Mouse (Mus musculus): ENCODE results near the gene Jade1.

Gene Jade1

DNA sequence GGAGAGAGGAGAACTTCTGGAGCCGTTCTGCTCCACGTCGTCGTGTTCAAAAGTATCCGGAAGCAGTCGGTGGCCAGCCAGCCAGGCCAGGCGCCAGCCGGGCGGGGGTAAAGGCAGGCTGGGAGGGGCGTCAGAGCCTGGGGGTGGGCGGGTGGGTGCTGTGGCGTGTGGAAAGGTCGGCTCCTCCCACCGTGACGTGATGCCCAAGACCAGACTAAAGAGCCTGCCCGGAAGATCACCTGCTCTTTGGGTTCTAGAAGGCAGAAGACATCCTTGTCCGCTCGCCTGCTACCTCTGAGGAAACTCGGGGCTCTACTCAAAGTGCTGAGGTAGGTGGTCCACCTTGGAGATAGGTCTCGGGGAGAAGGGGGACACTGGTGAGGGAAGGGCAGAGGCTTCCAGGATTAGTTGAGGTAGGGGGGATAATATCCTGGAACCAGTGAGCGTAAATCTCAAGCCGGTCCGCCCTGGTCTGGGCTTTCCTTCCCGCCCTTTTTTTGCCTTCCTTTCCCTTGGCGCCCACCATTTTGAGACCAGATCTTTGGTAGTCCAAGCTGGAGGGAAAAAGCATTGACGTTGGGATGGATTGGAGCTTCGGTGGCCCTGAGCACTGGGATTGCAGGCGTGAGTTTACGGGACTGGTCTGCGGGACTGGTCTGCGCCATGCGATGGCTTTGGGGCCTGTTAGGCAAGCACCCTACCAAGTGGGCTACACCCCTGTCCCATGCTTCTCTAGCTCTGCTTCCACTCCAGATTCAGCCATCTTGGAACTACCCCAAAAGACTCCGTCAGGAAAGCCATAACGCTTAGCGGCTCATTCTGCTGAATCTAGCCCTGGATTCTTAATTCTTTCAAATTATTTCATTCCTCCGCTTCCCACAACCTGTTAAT, at the start of gene Jade1:
Gene Jade1 (plus strand): TSS at position 241 of the 891 bp plus-strand sequence.
- no peak for DNase-seq

DNA sequence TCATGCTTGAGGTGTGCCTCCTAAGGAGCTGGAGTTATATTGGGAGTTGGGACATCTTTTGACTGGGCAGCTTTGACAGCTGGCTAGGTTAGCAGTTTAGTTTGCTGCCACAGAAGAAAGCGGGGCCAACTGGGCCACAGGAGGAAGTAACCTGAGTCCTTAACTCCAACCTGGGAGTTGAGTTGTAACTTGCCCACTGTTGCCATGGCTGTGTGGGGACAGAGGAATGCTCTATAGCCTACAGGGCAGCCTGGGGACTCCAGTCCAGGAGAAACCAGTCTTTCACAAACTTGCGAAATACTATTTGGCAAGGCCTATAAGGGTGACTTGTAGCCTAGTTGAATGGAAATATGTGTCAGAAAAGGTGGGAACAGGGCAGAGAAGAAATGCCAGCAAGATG, 46.1 kb upstream of the Jade1 start:
- no peak for DNase-seq

- no peak for DNase-seq
These were observed 45.3 kb upstream of the Jade1 start for GRCm38 (mm10) chr3:41510191-41510590.

DNA sequence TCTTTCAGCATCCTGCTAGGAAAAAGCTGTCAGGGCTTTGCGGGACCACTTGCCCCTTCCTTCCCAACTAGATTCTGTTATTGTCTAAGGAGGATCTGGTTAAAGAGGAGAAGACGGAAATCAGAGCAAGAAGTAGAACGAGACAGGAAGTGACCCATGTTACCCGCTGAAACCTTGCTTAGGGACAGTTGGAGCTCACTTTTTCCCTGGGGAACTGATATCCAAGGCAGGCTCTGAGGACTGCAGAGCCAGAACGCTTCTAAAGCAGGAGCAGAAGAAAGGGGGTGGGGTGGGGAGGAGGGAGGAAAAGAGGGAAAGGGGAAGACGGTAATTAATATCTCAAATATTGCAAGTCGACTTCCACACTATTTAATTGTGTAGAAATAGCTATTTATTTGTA, 44.8 kb upstream of the Jade1 start:
- no peak for DNase-seq

DNA sequence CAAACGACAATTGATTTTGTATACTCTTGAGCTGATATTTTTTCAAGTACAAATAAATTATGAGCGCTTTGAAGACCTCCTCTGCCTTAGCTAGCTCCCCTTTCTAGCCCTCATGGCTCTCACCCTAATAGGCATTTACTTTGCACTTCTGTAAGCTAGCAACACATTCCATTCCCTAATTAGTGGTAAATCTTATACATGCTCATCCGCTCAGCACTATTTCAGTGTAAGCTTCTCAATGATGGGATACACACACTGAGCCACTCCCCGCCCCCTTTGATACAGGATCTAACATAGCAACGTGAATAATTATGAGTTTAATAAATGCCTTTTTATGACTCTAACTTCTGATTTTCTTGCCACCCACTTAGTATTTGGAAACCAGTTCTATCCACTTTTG, 41.5 kb upstream of the Jade1 start:
- no peak for DNase-seq

DNA sequence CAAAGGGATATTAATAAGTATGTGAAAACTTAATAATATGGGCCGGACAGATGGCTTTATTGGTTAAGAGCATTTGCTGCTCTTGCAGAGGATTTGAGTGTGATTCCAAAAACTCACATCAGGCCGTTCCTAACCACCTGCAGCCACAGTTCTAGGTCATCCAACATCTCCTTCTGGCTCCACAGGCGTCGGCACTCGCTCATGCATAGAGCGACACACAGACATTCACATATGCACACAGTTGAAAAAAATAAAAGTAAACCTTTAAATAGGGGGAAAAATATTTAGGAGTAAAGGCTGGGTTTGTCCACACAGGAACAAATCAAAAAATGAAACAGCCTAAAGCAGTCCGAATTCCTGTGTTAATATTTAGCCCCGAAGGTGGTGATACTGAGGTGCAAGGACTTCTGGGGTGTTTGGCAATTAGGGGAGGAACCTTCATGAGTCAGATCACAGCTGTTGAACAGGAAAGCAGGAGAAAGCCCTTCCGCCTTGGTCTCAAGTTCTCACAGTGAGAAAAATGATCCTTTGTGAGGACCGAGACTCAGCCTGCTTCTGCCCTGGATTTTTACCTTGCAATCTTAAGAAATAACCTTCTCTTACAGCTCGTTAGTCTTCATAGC, 40.7 kb upstream of the Jade1 start:
- DNase-seq = no peak

- no peak for DNase-seq
These were observed 38.5 kb upstream of the Jade1 start for GRCm38 (mm10) chr3:41516961-41517518.

GRCm38 (mm10) chr3:41520925-41521324, 34.6 kb upstream of the Jade1 start:
- DNase-seq = no peak

DNA sequence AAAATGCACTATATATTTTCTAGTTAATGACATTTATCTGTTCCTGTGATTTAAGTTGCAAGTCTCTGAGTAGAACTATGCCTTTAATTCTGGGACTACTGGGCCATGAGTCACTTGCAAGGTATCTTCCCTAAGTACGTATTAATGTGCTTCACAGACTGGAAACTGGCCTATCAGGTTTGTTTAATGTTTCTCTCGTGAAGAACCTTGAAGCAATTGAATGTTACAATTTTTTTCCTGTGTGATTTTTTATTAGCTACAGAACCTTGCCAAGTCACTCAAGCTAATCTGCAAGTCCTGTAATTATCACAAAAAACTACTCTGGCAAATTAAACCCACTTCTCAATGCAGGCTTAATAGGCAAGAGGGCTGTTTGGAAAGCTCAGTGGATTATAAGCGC, 33.8 kb upstream of the Jade1 start:
- DNase-seq = no peak

DNA sequence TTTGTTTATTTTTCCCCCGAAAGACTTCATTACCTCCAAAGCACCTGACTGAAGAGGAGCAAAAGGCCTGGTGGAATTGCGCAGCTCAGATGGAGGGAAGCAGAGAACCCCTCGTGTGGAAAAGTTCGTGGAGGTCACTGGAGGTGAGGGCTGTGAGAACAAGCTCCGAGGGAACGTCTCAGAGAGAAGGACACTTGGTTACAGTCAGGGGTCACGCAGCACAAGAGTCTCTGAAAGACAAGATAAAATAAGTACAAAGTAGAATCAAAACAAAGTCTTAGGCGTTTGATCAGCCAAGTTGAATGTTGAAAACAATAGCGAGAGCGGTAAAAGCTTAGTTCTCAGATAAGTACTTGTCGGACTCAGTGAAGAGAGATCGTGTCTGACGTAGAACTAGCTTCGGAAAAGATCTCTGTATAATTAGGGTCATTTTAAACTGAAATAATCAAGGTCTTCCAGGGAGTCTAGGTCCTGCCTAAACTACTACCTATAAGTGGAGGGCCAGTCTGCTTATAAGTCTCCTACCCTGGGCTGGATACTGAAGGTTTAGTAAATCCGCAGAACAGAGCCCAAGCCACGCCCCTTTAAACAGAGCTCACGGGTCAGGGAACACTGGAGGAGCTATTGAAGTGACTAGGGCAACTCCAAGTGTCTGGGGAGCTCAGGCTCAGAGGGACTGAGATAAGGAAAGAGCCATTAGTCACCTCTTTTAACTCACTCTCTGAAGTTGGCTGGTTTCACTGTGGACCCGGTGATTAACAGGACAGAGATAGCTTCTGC, 33.1 kb upstream of the Jade1 start:
- DNase-seq = no peak

DNA sequence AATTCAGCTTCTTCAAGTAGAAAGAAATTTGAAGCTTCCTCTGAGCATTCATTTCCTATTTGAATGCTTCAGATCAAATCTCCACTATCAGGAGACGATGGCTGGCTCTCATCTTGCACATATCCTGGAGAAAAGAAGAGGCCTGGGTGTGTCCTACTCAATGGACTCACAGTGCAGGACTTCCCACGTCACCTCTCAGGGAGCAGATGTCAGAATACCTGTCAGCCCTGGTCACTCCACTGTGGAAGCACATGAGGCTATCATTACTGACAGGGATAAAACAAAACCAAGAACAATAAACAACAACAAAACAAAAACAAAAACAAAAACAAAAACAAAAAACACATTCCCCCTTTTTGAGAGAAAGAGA, 32.5 kb upstream of the Jade1 start:
- no peak for DNase-seq

- no peak for DNase-seq
These were observed 32.1 kb upstream of the Jade1 start for GRCm38 (mm10) chr3:41523460-41523859.

DNA sequence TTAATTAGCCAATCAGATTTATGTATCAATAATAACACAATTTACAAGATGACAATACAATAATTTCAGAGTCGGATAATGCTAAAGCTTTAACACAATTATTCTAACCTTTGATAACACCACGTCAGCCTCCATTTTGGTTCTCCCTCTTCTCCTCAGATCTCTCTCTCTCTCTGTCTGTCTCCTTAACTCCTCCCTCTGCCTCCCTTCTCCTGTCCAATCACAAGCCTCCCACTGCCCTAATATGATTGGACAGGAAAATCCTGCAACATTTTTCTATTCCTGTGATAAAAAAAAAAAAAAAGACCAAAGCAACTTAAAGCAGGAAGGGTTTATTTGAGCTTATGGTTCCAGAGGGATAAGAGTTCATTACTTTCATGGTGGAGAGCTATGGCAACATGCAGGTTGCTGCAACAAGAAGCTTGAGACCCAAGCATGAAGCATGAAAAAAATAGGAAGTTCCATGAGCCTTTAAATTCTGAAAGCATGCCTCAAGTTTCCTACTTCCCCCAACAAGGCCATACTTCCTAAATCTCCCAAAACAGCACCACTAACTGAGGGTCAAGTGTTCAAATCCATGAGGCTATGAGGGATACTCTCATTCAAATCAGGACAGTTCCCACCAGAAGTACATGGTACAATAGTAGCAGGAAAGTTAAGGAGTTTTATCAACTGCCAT, 27.1 kb upstream of the Jade1 start:
- DNase-seq = no peak

- DNase-seq = no peak
These were observed 25.4 kb upstream of the Jade1 start for GRCm38 (mm10) chr3:41530156-41530555.

DNA sequence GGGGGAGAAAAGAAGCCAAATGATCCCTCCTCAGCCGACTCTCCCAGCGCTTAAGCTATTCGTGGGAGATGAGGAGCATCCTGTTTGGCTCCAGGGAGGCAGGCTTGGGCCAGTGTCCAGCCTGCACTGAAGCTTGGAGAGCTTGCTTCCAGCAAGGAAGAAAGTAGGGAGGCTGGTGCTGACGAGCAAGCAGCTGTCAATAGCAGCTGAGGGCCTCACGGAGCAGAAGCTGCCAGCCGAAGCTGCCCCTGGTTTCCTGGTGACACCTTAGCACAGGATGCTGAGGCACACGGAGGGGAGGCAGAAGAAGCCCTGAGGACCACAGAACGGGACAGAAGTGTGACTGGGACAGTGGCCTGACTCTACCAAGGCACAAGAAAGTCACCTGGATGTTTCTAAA, 24.0 kb upstream of the Jade1 start:
- no peak for DNase-seq

DNA sequence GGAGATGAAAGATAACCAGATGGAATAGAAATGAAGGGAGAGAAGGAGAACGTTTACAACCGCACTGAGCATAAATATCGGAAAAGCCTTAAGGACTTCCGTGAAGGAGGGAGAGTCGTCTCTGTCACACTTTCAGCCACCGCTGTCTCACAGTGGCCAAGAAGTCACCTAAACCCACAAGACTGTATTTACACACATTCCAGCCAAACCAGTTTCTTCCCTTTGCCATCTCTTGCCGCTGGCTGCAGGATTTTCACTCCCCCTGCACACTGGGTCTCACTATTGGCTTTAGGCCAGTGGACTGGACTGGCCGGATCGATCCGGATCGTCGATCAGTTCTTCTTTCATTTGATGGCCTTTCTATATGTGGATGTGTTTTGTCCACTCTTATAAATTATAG, 23.4 kb upstream of the Jade1 start:
- no peak for DNase-seq

DNA sequence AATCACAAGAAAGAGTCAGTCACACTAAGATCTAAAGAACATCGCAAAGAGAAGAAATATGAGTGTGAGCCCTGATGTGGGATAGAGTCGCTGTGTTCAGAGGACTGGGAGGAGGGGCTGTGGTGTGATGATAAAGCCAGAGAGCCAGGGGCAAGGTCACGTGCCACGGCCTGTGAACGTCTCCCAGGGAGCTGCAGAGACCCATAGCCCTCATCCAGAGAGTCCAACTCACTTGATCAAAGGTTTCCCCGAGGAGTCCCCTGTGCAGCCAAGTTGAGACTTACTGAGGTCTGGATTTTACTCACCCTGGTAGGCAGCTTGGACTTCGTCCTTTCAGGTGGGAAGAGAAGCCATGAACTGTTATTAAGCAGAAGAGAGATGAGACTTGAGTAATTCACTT, 21.9 kb upstream of the Jade1 start:
- DNase-seq = no peak

DNA sequence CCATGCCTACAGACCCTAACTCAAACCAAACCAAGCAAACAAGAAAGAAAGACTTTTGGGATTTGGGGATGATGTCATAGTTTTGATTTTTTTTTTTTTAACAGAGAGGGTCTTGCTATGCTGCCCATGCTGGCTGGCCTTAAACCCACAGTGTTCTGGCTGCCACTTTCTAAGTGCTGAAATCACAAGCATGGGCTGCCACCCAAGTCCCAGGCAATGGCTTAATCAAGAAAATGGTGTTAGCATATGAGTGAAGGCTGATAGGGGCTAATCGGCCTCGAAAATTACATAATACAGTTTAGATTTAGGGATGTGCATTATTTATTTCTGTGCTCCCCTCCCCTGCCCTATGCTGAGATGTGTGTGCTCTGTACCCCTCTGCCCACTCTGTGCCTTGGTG, 17.6 kb upstream of the Jade1 start:
- no peak for DNase-seq

DNA sequence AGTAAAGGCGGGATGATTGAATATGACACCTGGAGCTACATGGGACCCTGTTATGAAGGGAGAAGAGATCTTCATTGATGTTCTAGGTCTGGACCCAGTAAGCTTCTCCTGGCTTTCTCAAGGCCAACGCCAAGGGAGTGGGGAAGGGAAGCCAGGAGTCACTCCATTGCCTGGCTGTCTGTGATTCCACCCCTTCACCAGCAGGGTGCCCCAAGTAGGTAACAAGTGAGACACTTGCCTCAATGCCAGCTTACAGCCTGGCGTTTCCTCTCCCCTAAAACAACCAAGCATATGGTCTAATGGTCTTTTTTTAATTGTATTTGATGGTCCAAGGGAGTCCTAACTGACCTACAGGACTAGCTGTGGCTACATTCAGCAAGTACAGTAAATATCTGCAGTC, 14.2 kb upstream of the Jade1 start:
- DNase-seq = no peak

- no peak for DNase-seq
These were observed 11.1 kb upstream of the Jade1 start for GRCm38 (mm10) chr3:41544451-41544850.

GRCm38 (mm10) chr3:41547289-41547688, 8.2 kb upstream of the Jade1 start:
- no peak for DNase-seq

GRCm38 (mm10) chr3:41548238-41548637, 7.3 kb upstream of the Jade1 start:
- DNase-seq = no peak

GRCm38 (mm10) chr3:41551671-41552070, 3.9 kb upstream of the Jade1 start:
- DNase-seq = no peak

Data from spleen, adult 18-20 months (tissue).